Mouse (Mus musculus) thymus, postnatal 25 days (tissue): ENCODE measurements around the gene Ezr.

Experiments used
- DNase-seq: peaks from one replicate; pipeline ENCODE4 v3.0.0; 2022

The Ezr gene

GRCm38 (mm10) chr17:6782611-6783005 lies at the start of gene Ezr:
Gene Ezr, minus strand, starts transcription at chr17:6782784.
- DNase-seq, result peak; percentile 94

- peak; percentile 11 for DNase-seq
Measured at GRCm38 (mm10) chr17:6830004-6830592, 47.5 kb upstream of the Ezr start.

- DNase-seq, result peak; percentile 50
Measured at GRCm38 (mm10) chr17:6828531-6829150, 46.1 kb upstream of the Ezr start.

GRCm38 (mm10) chr17:6827740-6828461 lies 45.3 kb upstream of the Ezr start:
- DNase-seq, result peak; percentile 99

GRCm38 (mm10) chr17:6827159-6827733 lies 44.7 kb upstream of the Ezr start:
- DNase-seq, result no peak

GRCm38 (mm10) chr17:6816796-6817195 lies 34.2 kb upstream of the Ezr start:
- no peak for DNase-seq

- DNase-seq, result no peak
Measured at GRCm38 (mm10) chr17:6816151-6816550, 33.6 kb upstream of the Ezr start.

GRCm38 (mm10) chr17:6814656-6815055 lies 32.1 kb upstream of the Ezr start:
- no peak for DNase-seq

GRCm38 (mm10) chr17:6812851-6813191 lies 30.2 kb upstream of the Ezr start:
- DNase-seq, result no peak

- no peak for DNase-seq
Measured at GRCm38 (mm10) chr17:6811931-6812850, 29.6 kb upstream of the Ezr start.

GRCm38 (mm10) chr17:6809331-6809730 lies 26.7 kb upstream of the Ezr start:
- no peak for DNase-seq

- no peak for DNase-seq
Measured at GRCm38 (mm10) chr17:6808521-6809165, 26.1 kb upstream of the Ezr start.

GRCm38 (mm10) chr17:6807827-6808520 lies 25.4 kb upstream of the Ezr start:
- DNase-seq, result no peak

- DNase-seq, result no peak
Measured at GRCm38 (mm10) chr17:6804853-6805543, 22.4 kb upstream of the Ezr start.

GRCm38 (mm10) chr17:6804111-6804510 lies 21.5 kb upstream of the Ezr start:
- no peak for DNase-seq

GRCm38 (mm10) chr17:6803614-6804013 lies 21.0 kb upstream of the Ezr start:
- no peak for DNase-seq

GRCm38 (mm10) chr17:6798392-6799061 lies 15.9 kb upstream of the Ezr start:
- no peak for DNase-seq

GRCm38 (mm10) chr17:6797471-6797870 lies 14.9 kb upstream of the Ezr start:
- DNase-seq, result no peak

GRCm38 (mm10) chr17:6794160-6794751 lies 11.7 kb upstream of the Ezr start:
- DNase-seq, result no peak

- no peak for DNase-seq
Measured at GRCm38 (mm10) chr17:6789581-6790118, 7.1 kb upstream of the Ezr start.
